Mouse (Mus musculus): ENCODE data around the gene Gm3448. TPM values are rescaled to one million over a fixed set of nuclear protein-coding genes. Genes with fewer than 3 reads are reported as not detected.
"Not testable (repeated sequence)": the region's sequence is repeated elsewhere in the genome, so short reads cannot be mapped to it uniquely, and the experiment has no call there.

Gene Gm3448
- total RNA-seq (2021) = 1 to 10 TPM; 7.2 to 8.4 TPM
- long read RNA-seq, partial matches to known transcripts = 10 of 26 reads
- long read RNA-seq, other reads (novel, unspliced or antisense) = 16 of 26 reads

- peak in 1 of 2 experiments; percentile 36 for DNase-seq (ENCODE audit: low spot score in 2 of 2)
These were observed at the start of gene Gm3448, which contains the start of the genes Ermard and Tcte3 for GRCm38 (mm10) chr17:15041175-15041729. Gene Gm3448 (minus strand): TSS chr17:15041537. Gene Ermard (plus strand): TSS chr17:15041208. Gene Tcte3 (minus strand): TSS chr17:15041488.

DNA sequence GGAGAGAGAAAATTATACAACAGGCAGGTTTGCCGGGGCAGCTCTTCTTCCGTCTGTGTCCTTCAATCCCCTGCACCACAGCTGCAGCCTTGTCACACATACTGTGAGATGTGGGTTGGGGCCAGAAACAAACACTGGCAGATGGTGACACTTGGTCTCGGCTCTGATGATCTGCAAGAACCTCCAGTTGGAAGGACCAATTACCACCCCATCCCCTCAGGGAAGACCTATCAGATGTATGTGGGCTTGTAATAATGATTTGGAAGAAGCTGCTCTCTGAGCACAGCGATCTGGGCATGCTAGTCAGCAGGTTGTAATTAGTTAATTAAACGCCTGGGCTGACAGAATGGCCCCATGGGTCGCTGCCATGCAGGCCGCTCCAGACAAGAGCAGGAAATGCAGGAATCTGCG is 47.3 kb upstream of the Gm3448 start:
- no peak for DNase-seq (ENCODE audit: low spot score in 2 of 2)

- no peak for DNase-seq (ENCODE audit: low spot score in 2 of 2)
These were observed 46.8 kb upstream of the Gm3448 start for GRCm38 (mm10) chr17:15088166-15088565.

DNA sequence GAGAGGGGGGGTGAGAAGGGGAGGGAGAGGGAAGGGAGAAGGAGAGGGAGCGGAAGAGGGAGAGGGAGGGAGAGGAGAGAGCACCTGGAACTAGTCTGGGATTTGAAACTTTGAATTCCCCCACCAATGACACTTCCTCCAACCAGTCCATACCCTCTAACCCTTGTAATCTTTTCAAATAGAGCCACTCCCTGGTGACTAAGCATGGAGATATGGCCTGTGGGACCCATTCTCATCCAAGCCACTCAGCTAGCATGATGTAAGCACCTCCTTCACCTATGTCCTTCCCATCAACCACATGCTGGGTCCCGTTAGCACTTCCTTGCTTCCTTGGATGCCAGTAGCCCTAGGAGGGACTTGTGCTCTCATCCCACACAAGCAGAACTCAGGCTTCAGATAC is 43.7 kb upstream of the Gm3448 start:
- DNase-seq (ENCODE audit: low spot score in 2 of 2) = no peak

- no peak for DNase-seq (ENCODE audit: low spot score in 2 of 2)
These were observed 43.0 kb upstream of the Gm3448 start for GRCm38 (mm10) chr17:15084226-15084848.

DNA sequence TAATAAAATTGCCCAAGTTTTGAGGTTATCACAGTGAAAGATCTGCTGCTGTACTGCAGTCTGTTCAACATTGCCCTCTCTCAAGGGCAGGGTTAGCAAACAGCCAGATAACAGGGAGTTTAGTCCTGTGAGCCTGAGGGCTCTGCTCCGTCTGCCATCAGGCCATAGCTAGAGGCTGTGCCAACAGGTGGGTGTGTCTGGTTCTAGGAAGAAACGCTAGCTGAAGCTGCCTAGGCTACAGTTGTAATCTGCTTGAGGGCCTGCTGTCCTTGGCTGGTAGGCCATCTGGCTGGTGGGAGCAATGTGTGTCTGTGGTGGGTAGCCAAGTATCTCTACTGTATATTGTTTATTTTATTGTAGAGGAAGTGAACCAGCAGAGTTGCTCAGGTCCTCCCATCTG is 36.2 kb upstream of the Gm3448 start:
- peak in 1 of 2 experiments; percentile 53 for DNase-seq (ENCODE audit: low spot score in 2 of 2)

GRCm38 (mm10) chr17:15075033-15075432 is 33.7 kb upstream of the Gm3448 start:
- no peak for DNase-seq (ENCODE audit: low spot score in 2 of 2)

DNA sequence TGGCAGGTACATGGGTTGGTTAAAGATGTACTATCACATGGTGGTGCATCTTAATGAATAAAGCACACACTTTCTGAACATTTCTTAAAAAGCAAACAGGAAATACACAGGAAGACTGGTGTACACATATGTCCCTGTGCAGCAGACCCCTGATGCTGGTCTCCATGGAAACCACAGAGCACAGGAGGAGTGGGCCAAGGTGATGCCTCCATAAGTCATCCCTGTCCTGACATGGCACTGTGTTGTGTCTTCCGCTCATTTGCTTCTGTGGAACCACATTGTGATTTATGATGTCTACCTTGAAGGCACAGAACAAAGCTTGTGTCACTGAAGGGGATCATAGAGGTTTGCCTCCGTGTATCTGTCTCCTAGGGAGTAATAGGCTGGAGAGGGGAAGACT is 30.9 kb upstream of the Gm3448 start:
- no peak for DNase-seq (ENCODE audit: low spot score in 2 of 2)

- DNase-seq (ENCODE audit: low spot score in 2 of 2) = peak; percentile 28 to 57
These were observed 27.8 kb upstream of the Gm3448 start for GRCm38 (mm10) chr17:15069124-15069523.

DNA sequence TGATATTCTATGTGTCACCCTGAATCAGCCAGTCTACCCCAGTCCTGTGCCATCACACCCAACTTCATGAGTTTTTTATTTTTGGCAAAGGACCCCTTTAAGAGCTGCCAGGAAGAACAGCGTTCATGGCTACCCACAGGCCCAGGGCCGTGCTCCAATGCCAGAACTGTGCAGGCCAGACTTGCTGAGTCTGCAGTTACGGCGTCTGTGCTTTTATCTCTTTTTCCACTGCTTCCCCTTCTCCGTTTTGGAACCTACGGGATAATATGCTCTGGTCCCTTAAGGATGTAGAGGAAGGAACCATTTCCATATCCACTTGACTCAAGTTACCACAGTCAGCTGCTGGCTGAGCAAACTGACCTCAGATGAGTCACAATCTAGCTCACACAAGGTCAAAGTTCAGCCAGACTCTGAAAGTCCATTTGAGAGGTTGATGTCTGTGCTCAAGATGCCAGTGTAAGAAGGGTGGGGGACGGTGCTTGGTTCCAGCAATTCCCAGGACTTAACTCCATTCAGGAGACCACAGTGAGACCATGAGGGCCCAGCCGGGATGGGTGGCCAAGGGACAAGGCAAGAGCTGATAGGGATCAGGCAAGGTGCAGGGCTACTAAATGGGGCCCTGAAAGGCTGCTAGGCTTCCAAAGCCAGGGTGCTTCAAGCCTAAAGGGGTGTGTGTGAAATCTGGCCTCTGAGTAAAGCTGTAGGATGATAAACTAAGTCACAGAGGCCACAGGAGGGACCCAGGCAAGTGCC is 26.9 kb upstream of the Gm3448 start:
- no peak for DNase-seq (ENCODE audit: low spot score in 2 of 2)

GRCm38 (mm10) chr17:15066911-15067310 is 25.6 kb upstream of the Gm3448 start:
- DNase-seq (ENCODE audit: low spot score in 2 of 2) = no peak

DNA sequence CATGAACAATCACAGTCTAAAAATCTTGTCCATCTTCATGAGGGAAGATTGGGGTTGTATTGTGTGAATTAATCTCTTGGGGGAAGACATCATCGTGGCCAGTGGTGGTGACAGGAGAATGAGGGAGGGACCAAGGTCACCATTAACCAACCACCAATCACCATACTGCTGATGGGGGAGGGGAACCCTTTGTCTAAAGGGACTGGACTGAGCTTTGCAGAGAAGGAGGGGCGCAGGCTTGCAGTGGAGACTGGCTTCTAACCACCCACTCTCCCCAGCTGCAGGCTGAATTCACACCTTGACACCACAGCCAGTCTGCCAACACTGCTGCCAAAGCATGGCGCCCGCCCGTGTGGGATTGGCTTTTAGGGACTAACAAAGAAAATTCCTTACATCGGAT is 24.7 kb upstream of the Gm3448 start:
- DNase-seq (ENCODE audit: low spot score in 2 of 2) = no peak

DNA sequence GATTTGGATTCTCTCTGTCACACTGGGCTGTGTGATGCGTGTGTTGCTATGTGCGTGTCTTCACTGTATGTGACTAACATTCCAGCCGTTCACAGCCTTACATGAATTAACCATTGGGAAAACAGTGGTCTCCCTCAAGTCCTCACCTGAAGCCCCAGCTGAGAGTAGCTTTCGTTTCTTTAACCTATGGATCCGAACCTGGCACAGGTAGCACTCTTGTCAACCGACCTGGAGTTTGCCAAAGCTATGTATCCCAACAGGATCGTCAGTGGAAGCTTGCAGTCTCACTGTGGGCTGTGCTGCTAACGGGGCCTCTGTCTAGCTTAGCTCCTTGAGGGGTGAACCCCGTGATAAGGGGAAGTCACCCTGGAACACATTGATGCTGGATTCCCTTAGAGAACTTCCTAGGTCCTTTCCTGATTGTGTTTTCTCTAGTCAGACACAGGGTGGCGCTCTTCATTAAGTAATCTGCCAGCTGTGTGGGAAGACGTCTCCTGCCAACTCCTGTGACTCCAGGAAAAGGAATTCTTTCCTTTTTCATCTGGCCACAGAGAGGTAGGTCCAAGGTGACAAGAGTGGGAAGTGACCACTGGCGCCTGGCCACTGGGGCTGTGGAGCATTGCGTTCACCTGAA is 24.2 kb upstream of the Gm3448 start:
- DNase-seq (ENCODE audit: low spot score in 2 of 2) = peak; percentile 62 to 72

DNA sequence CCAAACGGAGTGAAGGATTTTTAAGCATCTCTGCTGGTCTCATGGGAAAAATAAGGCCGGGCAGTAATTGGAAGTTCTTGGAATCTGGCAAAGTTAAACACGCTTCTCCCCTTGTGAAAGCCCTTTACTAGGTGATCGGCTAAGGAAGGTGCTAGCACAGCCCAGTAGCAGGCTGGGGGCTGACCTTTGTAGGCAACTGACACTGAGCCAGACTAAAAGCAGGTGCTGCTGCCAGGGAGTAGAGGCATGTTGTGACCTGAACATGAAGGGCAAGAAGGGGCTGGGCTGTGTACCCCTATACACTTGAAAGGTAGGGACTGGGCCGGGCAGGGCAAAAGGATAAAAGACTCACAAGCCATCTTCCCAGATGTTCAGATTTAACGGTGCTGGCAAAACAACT is 19.0 kb upstream of the Gm3448 start:
- DNase-seq (ENCODE audit: low spot score in 2 of 2) = no peak

DNA sequence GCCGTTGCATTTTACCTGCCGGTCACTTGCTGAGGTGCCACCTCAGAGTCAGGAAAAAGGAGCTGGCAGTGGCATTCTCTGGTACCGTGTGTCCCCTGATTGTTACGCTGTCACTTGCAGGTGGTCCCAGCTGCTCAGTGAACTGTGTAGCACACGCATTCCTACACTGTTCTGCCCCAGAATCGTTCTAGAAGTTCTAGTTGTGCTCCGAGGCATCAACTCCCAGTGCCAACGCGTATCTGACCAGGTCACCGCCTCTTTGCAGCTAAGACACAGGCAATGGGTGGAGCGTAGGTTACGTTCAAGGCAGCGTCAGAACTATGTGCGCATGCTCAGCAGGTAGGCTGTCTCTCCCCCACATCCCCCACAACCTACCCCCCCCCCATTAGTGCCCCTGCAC is 18.3 kb upstream of the Gm3448 start:
- DNase-seq (ENCODE audit: low spot score in 2 of 2) = no peak

DNA sequence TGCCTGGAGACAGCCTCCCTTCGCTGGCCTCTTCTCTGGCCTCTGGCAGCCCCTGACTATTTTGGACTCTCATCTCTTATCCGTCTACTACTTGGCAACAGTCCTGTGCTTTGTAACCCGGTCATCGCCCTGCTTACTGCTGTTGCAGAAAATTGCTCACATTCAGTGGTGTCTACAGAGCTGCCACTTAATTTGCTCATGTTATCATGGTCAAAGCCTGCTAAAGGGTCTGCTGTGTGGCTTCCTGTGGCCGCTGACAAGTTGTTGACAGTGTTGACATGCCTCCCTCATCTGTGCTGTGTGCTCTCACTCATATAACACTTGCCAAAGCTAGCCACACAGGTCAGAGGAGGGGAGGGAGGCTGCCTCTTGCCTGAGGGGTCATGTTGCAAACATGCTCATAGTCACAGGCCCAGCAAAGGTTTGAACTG is 16.8 kb upstream of the Gm3448 start:
- no peak for DNase-seq (ENCODE audit: low spot score in 2 of 2)

- peak; percentile 81 to 95 for DNase-seq (ENCODE audit: low spot score in 2 of 2)
These were observed 14.6 kb upstream of the Gm3448 start for GRCm38 (mm10) chr17:15055925-15056324.

DNA sequence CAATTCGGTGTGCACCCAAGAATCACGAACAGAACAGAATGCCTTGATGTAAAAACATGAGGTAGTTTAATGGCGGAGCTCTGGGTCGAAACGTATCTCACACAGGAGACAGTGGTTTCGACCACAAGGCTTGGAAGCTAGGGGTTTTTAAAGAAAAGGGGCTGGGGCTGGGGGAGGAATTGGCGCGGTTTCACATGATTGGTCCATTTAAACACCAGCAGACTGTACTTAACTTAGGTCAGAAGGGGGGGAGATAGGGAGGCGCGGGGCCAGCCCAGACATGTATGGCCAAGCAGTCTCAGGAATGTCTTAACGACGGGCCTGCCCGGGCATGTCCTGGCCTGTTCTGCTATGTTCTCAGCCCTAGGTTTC is 12.5 kb upstream of the Gm3448 start:
- DNase-seq (ENCODE audit: low spot score in 2 of 2) = not testable (repeated sequence)

GRCm38 (mm10) chr17:15053183-15053828 is 12.0 kb upstream of the Gm3448 start:
- not testable (repeated sequence) for DNase-seq (ENCODE audit: low spot score in 2 of 2)

GRCm38 (mm10) chr17:15052766-15053165 is 11.4 kb upstream of the Gm3448 start:
- DNase-seq (ENCODE audit: low spot score in 2 of 2) = not testable (repeated sequence)

GRCm38 (mm10) chr17:15050338-15050737 is 9.0 kb upstream of the Gm3448 start:
- not testable (repeated sequence) for DNase-seq (ENCODE audit: low spot score in 2 of 2)

Measured in layer of hippocampus, adult 18-20 months (tissue).